Mouse (Mus musculus) heart, postnatal 36 days (tissue): ENCODE measurements around the gene Adssl1. TPM values are rescaled to one million over a fixed set of nuclear protein-coding genes. Genes with fewer than 3 reads are reported as not detected.

Experiments
- DNase-seq, 2 experiments: peaks; one replicate each; pipeline ENCODE4 v3.0.0; 2021 to 2022
- intact Hi-C: fragments of 180-260 bp; cut with DNase I; formaldehyde crosslinking; loops from one replicate; pipeline ENCODE4 v1.15.1; 2025
- total RNA-seq, 2 experiments: library from RNA; stranded (reverse); gene quantifications; 2 replicates each; pipeline ENCODE4 v1.2.3; 2021

Adssl1 gene
- total RNA-seq, 2 experiments from 2014 or later = 162 to 165 TPM

DNA sequence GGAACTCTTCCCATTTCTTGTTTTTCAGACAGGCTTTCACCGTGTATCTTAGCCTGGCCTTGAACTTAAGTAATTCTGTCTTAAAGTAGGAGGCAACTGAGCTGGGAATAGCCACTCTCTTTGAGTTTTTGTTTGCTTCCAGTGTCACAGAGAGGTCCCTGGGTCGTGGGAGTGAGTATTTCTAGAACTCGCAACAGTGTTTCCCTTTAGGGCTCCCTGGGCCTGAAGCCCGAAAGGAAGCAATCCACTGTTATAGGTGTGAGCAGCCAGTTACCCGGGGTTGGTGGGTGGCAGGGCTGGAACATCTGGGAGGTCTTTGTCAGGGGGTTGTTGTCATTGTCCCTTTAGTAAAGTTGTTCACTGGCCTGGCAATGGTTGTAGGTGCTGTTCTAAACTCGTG is 26.3 kb downstream of the Adssl1 start:
- DNase-seq = no peak
- intact Hi-C loops = no loop called here

- intact Hi-C loops = no loop called here
Observed at GRCm38 (mm10) chr12:112648081-112648480, 28.2 kb downstream of the Adssl1 start.

GRCm38 (mm10) chr12:112651778-112652439 is 32.1 kb downstream of the Adssl1 start:
- DNase-seq = no peak
- intact Hi-C loops = loop anchor here (5.0 kb wide), 1 partner anchor 190 kb away; no protein-coding TSS in a partner anchor

More at GRCm38 (mm10) chr12:112648081-112648480, 28.2 kb downstream of the Adssl1 start:
- DNase-seq = no peak

DNA sequence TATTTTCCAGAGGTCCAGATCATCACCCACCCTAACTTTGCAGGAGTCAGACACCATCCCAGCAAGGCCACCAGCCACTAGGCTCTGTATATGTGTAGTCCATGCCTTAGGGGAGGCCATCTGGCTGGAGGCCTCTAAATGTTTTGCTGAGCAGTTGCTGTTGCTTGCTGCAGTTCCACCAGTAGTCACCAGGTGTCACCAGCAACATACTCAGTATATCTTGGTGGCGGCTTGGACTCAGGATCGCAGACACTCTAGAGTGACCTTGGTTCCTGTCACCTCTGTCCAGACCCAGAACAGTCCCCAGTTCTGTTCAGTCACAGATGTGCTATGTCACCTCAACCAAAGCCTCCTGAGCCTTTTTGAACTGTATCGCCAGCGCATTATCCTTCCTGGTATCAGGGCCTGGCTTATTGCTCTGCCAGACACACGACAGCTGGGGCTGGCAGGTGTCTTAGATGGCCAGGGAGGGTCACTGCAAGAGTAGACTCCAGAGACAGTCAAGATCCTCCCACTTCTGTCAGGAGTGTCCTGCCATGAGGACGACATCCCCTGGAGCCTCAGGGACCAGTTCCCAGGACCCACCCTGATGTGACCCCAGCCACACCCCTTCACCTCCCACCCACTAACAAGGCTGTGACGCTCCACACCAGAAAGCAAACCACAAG is 33.4 kb downstream of the Adssl1 start:
- peak; percentile 89 to 92 for DNase-seq
- intact Hi-C loops = loop anchor here (1.0 to 5.0 kb wide), 3 partner anchors 22 to 189 kb away; no protein-coding TSS in a partner anchor

DNA sequence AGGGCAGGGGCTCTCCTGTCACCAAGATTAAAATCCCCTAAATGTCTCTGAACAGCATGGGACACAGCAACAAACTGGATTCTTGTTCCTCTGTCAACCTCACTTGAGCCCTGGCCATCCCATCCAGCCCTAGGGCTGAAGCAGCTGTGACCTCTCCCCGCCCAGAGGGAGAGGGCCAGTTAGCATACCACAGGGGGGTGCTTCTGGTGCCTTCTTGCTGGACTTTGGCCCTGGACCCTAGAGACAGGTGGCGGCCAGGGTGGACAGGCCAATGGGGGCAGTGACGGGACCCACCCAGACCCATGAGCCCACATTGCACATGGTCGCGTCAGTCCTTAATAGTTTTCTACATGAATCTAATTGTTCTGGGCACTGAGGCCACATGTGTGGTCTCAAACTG is 34.2 kb downstream of the Adssl1 start:
- intact Hi-C loops = loop anchor here (5.0 kb wide), 1 partner anchor 188 kb away; no protein-coding TSS in a partner anchor

DNA sequence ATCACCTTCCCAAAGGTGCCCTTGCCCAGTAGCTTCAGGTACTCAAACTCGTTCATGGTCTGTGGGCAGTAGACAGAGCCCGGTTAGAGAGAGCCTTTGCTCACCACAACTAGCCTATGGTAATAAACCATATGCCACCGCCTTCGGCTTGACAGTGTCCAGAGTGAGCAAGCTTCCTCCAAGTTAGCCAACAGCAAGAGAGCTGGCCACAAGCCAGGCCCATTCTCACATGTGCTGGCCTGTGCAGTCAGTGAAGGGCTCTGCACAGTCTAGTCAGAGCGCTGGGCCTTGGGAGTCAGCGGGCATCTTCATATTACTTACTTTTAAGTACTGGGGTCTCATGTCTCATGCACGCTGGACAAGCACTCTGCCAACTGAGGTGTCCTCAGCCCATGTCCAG is 38.8 kb downstream of the Adssl1 start:
- no peak for DNase-seq
- intact Hi-C loops = no loop called here

More for the DNA sequence above, 34.2 kb downstream of the Adssl1 start:
- no peak for DNase-seq

DNA sequence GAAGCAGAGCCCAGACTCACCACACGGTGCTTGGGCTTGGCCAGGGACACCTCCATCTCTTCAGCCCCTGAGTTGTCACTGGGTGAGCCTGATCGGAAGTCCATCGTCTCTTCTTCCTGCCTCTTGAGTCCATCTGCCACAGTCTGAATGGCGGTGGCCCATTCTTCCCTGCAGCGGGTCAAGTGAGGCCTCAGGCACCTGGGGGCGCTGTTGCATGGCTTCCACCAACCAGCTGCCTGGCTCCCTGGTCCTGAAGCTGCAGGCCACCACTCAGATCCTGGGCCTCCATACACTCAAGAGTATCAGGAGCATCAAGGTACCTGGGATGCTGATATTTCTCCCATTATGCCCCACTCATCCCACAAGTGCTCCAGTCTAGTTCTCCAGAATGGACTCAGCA is 39.3 kb downstream of the Adssl1 start:
- peak; percentile 75 to 84 for DNase-seq
- intact Hi-C loops = no loop called here

DNA sequence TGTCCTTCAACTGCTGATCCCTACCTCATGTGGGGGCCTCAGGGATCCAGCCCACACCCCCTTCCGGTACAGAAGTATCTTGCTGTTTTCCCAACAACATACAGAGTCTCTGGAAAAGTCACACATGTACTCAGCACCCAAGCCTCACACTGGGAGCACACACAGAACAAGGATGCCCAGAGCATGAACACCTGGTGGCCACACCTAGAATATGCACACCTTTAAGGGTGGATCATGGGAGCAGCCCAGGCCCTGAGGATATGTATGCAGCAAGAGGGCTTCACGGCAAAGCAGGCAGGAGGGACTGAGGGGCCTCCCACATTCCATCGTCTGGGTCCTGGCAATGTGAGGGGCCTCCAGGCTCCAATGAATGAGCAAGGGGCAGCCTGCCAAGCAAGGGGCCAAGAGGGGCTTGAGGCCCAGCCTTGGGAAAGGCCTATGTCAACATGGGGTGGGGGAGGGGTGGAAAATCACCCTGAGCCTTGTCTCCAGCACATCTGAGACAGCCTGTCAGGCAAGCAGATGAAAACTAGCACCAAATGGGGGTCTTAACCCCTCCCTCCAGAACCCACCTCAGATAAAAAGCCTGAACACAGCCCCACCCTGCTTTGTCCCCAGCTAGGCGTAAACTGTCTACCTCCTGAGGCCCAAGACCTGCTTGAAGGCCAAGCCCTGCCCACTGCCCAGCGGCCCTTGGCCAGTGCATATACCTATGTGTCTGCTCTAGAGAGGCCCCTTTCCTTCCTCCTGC is 40.9 kb downstream of the Adssl1 start:
- intact Hi-C loops = no loop called here
- no peak for DNase-seq

- intact Hi-C loops = no loop called here
- no peak for DNase-seq
Observed at GRCm38 (mm10) chr12:112661327-112661605, 41.4 kb downstream of the Adssl1 start.

GRCm38 (mm10) chr12:112661851-112662250 is 42.0 kb downstream of the Adssl1 start:
- intact Hi-C loops = no loop called here
- DNase-seq = no peak

- intact Hi-C loops = no loop called here
- no peak for DNase-seq
Observed at GRCm38 (mm10) chr12:112663303-112663702, 43.5 kb downstream of the Adssl1 start.

DNA sequence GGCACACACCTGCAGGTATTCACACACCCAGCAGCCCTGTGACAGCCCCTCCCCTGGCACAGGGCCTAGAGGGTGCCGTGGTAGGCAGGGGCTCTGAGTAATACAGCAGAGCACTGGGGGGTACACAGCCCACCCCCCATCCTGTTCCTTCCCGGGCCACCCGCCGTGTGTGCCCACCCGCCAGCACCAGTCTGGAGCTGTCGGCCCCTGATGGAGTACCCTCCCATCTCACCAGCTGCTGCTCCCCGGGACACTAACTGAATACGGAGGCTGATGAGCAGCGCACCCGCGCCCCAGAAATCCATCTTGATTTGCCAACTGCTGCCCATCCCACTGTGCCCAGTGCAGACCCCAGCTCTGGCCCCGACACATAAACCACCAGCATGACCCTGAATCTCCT is 43.9 kb downstream of the Adssl1 start:
- DNase-seq = no peak
- intact Hi-C loops = no loop called here

GRCm38 (mm10) chr12:112664124-112664523 is 44.3 kb downstream of the Adssl1 start:
- intact Hi-C loops = no loop called here
- no peak for DNase-seq

DNA sequence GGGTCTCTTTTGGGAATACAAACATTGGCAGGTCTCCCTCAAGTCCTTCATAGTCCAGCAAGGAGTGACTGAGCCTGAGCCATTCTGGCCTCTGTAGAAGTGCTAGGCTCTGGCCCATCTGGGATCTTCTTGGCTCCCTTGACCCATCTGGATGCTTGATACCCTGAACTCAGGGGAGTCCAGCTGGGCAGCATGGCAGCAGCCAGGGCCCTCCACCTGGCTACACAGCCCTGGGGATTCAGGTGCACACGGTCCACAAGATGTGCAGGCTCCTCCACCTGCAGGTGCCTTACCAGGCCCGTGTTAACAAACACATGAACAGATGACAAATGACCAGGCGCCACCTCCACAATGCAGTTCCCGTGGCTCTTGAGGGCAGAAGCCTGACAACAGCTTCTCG is 44.8 kb downstream of the Adssl1 start:
- intact Hi-C loops = no loop called here
- no peak for DNase-seq

GRCm38 (mm10) chr12:112665445-112665844 is 45.6 kb downstream of the Adssl1 start:
- intact Hi-C loops = no loop called here
- DNase-seq = peak; percentile 70 to 74

DNA sequence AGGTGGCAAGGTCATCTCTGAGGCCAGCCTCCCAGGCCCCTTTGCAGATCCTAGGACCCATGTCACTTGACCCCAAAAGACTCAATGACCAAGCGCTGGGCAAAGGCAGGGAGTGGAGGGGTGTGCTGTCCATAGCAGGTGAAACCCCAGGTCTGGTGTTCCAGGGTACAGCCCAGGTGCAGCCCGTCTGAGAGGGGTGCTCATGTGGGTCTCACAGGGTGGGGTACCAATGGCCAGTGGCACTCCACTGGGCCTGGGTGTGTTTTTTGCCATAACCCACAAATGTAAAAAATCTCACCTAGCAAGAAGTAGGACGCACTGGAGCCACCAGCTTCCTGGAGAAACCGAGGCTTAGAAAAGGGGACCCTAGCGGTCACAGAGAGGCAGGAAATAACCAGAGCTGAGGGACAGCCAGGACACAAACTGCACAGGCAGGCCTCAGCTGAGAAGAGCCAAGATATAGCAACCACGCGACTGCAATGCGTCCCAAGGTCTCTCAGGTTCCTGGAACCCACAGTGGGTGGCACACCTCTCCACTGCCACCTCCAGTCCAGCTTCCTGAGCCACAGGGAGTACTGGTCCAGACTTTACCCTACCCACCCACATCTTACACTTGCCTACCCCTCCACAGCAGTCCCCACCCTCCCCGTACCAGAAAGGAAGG is 46.2 kb downstream of the Adssl1 start:
- DNase-seq = no peak
- intact Hi-C loops = no loop called here

- intact Hi-C loops = no loop called here
- DNase-seq = peak; percentile 57 to 68
Observed at GRCm38 (mm10) chr12:112667619-112668297, 47.9 kb downstream of the Adssl1 start.

DNA sequence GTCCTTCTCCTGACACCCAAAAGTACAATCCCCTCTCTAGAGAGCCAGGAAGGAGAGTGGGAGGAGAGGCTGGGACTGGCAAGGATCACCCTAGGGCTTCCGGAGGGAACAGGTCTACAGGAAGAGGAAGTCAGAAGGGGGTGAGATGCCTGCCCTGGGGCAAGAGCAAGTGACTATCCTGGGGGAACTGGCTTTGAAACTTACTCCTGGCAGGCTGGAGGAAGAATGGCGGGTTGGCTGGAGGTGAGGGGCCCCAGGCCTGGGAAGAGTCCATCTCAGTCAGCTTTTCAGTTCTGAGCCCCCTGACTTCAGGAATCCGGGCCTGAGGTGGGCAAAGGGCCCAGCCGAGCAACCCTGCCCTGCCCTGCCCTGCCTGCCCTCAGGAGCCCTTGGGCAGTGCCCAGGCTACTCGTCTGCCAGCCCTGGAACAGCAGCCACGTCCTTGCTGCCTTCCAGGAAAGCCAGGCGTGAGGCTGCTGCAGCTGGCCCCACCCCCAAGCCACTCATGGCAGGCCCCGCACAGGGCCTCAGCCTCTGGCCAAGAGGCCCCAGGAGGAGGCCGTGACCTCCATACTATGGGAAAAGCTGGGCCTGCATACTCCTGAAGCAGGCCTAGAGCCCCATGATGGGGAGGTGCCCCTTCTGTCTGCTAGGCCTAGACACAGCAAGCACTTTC is 51.0 kb downstream of the Adssl1 start:
- DNase-seq = peak; percentile 59 to 71
- intact Hi-C loops = no loop called here

GRCm38 (mm10) chr12:112671891-112672290 is 52.0 kb downstream of the Adssl1 start:
- intact Hi-C loops = no loop called here

More at GRCm38 (mm10) chr12:112671891-112672290, 52.0 kb downstream of the Adssl1 start:
- no peak for DNase-seq
